ENCODE assay signal across 25 mouse cellular contexts in genomic region chr4:77399146-77399545, GRCm38 (mm10).
DNase-seq lines count a peak whose midpoint lies in the region; ATAC-seq and TF ChIP-seq lines count a peak whose summit lies in the region.
"Had no signal": no experiment of that assay in that cellular context is flagged by ENCODE, and none has a peak within 500 bp of the region (broad histone marks: within the 10 kb centered on the region; RNA-seq: fewer than 3 reads in every experiment).

No protein-coding gene starts in this region.

- no peak overlapping the region for H3K27ac ChIP-seq in embryonic facial prominence, embryonic 14.5 days (replicated peaks; ENCODE audit: low read depth, low read length)
- no peak overlapping the region for H3K27ac ChIP-seq in embryonic facial prominence, embryonic 10.5 days (replicated peaks)
- no peak overlapping the region for H3K27ac ChIP-seq in kidney, postnatal 0 days
- H3K27ac ChIP-seq in kidney, embryonic 16.5 days (ENCODE audit: low read length): no peak overlapping the region
- no peak overlapping the region for H3K27ac ChIP-seq in lung, embryonic 14.5 days (ENCODE audit: low read depth)
- H3K27ac ChIP-seq: forebrain, embryonic 12.5 days; hindbrain, embryonic 15.5 days; liver, embryonic 12.5 days had no signal

- no peak overlapping the region for H3K4me2 ChIP-seq in embryonic facial prominence, embryonic 14.5 days (ENCODE audit: low read depth, low read length)
- H3K4me2 ChIP-seq in kidney, postnatal 0 days (ENCODE audit: low read length): no peak overlapping the region
- no peak overlapping the region for H3K4me2 ChIP-seq in kidney, embryonic 16.5 days (replicated peaks; ENCODE audit: low read depth, low read length)
- H3K4me2 ChIP-seq in lung, embryonic 14.5 days: no peak overlapping the region
- H3K4me2 ChIP-seq: forebrain, embryonic 12.5 days; heart, embryonic 12.5 days; hindbrain, embryonic 15.5 days; liver, embryonic 12.5 days had no signal

- TF ChIP-seq CTCF in kidney, postnatal 0 days (IDR thresholded peaks at IDR 0.05; ENCODE audit: low read depth): peak; percentile 54
- TF ChIP-seq CTCF in lung, embryonic 14.5 days (IDR thresholded peaks at IDR 0.05; ENCODE audit: low read depth): no peak
- no peak for TF ChIP-seq CTCF in brain, embryonic 14.5 days (IDR thresholded peaks at IDR 0.05; ENCODE audit: borderline replicate concordance, extremely low read depth, insufficient read depth, insufficient read length)

- no peak for ATAC-seq in embryonic facial prominence, embryonic 14.5 days (ENCODE audit: low read depth)
- ATAC-seq in kidney, postnatal 0 days (replicated peaks; ENCODE audit: low FRiP score, low read depth): no peak
- no peak for ATAC-seq in kidney, embryonic 16.5 days (ENCODE audit: low FRiP score, low TSS enrichment)
- ATAC-seq in lung, embryonic 14.5 days (ENCODE audit: insufficient read depth): no peak
- ATAC-seq: CD4-positive, CD25-positive, alpha-beta regulatory T cell, adult 4 months; liver, embryonic 12.5 days; Patski had no signal

- H3K9me3 ChIP-seq in embryonic facial prominence, embryonic 14.5 days (ENCODE audit: control insufficient read depth, low read length): no peaks in the 10 kb centered on the region
- no peaks in the 10 kb centered on the region for H3K9me3 ChIP-seq in embryonic facial prominence, embryonic 10.5 days
- H3K9me3 ChIP-seq in kidney, postnatal 0 days (replicated peaks; ENCODE audit: low read length): no peaks in the 10 kb centered on the region
- no peaks in the 10 kb centered on the region for H3K9me3 ChIP-seq in kidney, embryonic 16.5 days (ENCODE audit: low read length)
- no peaks in the 10 kb centered on the region for H3K9me3 ChIP-seq in lung, embryonic 14.5 days (ENCODE audit: low read depth, low read length)
- H3K9me3 ChIP-seq: forebrain, embryonic 12.5 days; heart, embryonic 12.5 days; hindbrain, embryonic 15.5 days; liver, embryonic 12.5 days had no signal

- TF ChIP-seq POLR2A in brain, embryonic 14.5 days (IDR thresholded peaks at IDR 0.05; ENCODE audit: borderline replicate concordance, extremely low read depth, insufficient read depth, insufficient read length, poor library complexity, severe bottlenecking): no peak

- WGBS in embryonic facial prominence, embryonic 14.5 days: 63% methylated on average over 4 of the region's 4 CpGs
- WGBS in embryonic facial prominence, embryonic 10.5 days: 85% methylated on average over 4 of the region's 4 CpGs
- 69% methylated on average over 4 of the region's 4 CpGs for WGBS in kidney, postnatal 0 days
- 79% methylated on average over 4 of the region's 4 CpGs for WGBS in kidney, embryonic 16.5 days
- WGBS in lung, embryonic 14.5 days: 69% methylated on average over 4 of the region's 4 CpGs

- H3K9ac ChIP-seq in embryonic facial prominence, embryonic 14.5 days (ENCODE audit: low read depth, low read length): no peak overlapping the region
- H3K9ac ChIP-seq in kidney, postnatal 0 days (ENCODE audit: low read depth, low read length): no peak overlapping the region
- no peak overlapping the region for H3K9ac ChIP-seq in kidney, embryonic 16.5 days (replicated peaks; ENCODE audit: low read length)
- H3K9ac ChIP-seq in lung, embryonic 14.5 days: no peak overlapping the region
- H3K9ac ChIP-seq: forebrain, embryonic 12.5 days; heart, embryonic 12.5 days; hindbrain, embryonic 15.5 days; liver, embryonic 12.5 days had no signal

- H3K27me3 ChIP-seq in embryonic facial prominence, embryonic 14.5 days (replicated peaks; ENCODE audit: control insufficient read depth, insufficient read depth, low read length): no peaks in the 10 kb centered on the region
- H3K27me3 ChIP-seq in embryonic facial prominence, embryonic 10.5 days (replicated peaks; ENCODE audit: low read depth, poor library complexity, severe bottlenecking): no peaks in the 10 kb centered on the region
- H3K27me3 ChIP-seq in kidney, postnatal 0 days (ENCODE audit: insufficient read depth, low read length): no peaks in the 10 kb centered on the region
- H3K27me3 ChIP-seq in kidney, embryonic 16.5 days (ENCODE audit: insufficient read depth, low read length): no peaks in the 10 kb centered on the region
- H3K27me3 ChIP-seq in lung, embryonic 14.5 days (ENCODE audit: insufficient read depth, low read length): no peaks in the 10 kb centered on the region
- H3K27me3 ChIP-seq: forebrain, embryonic 12.5 days; heart, embryonic 12.5 days; hindbrain, embryonic 15.5 days; liver, embryonic 12.5 days; Patski had no signal

- H3K4me3 ChIP-seq in embryonic facial prominence, embryonic 14.5 days (ENCODE audit: low read depth, low read length): no peak overlapping the region
- H3K4me3 ChIP-seq in embryonic facial prominence, embryonic 10.5 days: no peak overlapping the region
- no peak overlapping the region for H3K4me3 ChIP-seq in kidney, postnatal 0 days (replicated peaks; ENCODE audit: low read depth, low read length)
- H3K4me3 ChIP-seq in kidney, embryonic 16.5 days (ENCODE audit: low read length): no peak overlapping the region
- H3K4me3 ChIP-seq in lung, embryonic 14.5 days (ENCODE audit: low read depth, low read length): no peak overlapping the region
- H3K4me3 ChIP-seq: forebrain, embryonic 12.5 days; heart, embryonic 12.5 days; hindbrain, embryonic 15.5 days; liver, embryonic 12.5 days; myocyte had no signal

- no peaks in the 10 kb centered on the region for H3K36me3 ChIP-seq in embryonic facial prominence, embryonic 14.5 days (ENCODE audit: control insufficient read depth, insufficient read depth, low read length)
- H3K36me3 ChIP-seq in embryonic facial prominence, embryonic 10.5 days (replicated peaks): no peaks in the 10 kb centered on the region
- no peaks in the 10 kb centered on the region for H3K36me3 ChIP-seq in kidney, postnatal 0 days (ENCODE audit: insufficient read depth, low read length)
- no peaks in the 10 kb centered on the region for H3K36me3 ChIP-seq in kidney, embryonic 16.5 days (ENCODE audit: insufficient read depth, low read length)
- H3K36me3 ChIP-seq in lung, embryonic 14.5 days (ENCODE audit: insufficient read depth): no peaks in the 10 kb centered on the region
- H3K36me3 ChIP-seq: forebrain, embryonic 12.5 days; heart, embryonic 12.5 days; hindbrain, embryonic 15.5 days; liver, embryonic 12.5 days had no signal

- H3K4me1 ChIP-seq in embryonic facial prominence, embryonic 14.5 days (ENCODE audit: control insufficient read depth, insufficient read depth, low read length): no peaks in the 10 kb centered on the region
- no peaks in the 10 kb centered on the region for H3K4me1 ChIP-seq in embryonic facial prominence, embryonic 10.5 days
- no peaks in the 10 kb centered on the region for H3K4me1 ChIP-seq in kidney, postnatal 0 days (replicated peaks; ENCODE audit: insufficient read depth, low read length)
- no peaks in the 10 kb centered on the region for H3K4me1 ChIP-seq in kidney, embryonic 16.5 days (ENCODE audit: insufficient read depth, low read length)
- no peaks in the 10 kb centered on the region for H3K4me1 ChIP-seq in lung, embryonic 14.5 days (ENCODE audit: insufficient read depth)
- H3K4me1 ChIP-seq: forebrain, embryonic 12.5 days; heart, embryonic 12.5 days; hindbrain, embryonic 15.5 days; liver, embryonic 12.5 days had no signal

- peak; percentile 25 for DNase-seq in embryonic facial prominence, embryonic 14.5 days (ENCODE audit: low spot score)
- DNase-seq in embryonic facial prominence, embryonic 10.5 days (ENCODE audit: low spot score): no peak
- peak; percentile 33 for DNase-seq in kidney, postnatal 0 days (ENCODE audit: low spot score)
- DNase-seq in lung, embryonic 14.5 days: peak; percentile 26
- DNase-seq in lung, postnatal 36 days: no peak
- peak; percentile 67 for DNase-seq in brain, embryonic 14.5 days (ENCODE audit: low read depth)
- DNase-seq in thymus, postnatal 14 days: no peak
- DNase-seq: adrenal gland, adult 8-10 months; cerebellum, adult 11 months; embryo, embryonic 11 days; gastrocnemius, postnatal 10 days; heart, adult 11 months; heart, postnatal 14 days; kidney, adult 18-20 months; lung, adult 2 months; lung, postnatal 4 days; thymus, postnatal 25 days had no signal

Comparison
In these comparisons a context has a peak if more than half of its experiments do, and no peak if none do; other contexts are left out.
1. DNase-seq: peak in embryonic facial prominence, embryonic 14.5 days (single experiment), kidney, postnatal 0 days (single experiment), lung, embryonic 14.5 days (single experiment) and brain, embryonic 14.5 days (single experiment); none in embryonic facial prominence, embryonic 10.5 days (single experiment), lung, postnatal 36 days (single experiment) and thymus, postnatal 14 days (single experiment).